Mouse (Mus musculus) WW6 (cell line): ENCODE measurements around the gene Rabggtb.

Source experiments
- DNase-seq: peaks from one replicate; pipeline ENCODE4 v3.0.0-alpha.2; 2013; ENCODE audit warnings: low read depth, low spot score

The Rabggtb gene

GRCm38 (mm10) chr3:153912546-153913509 lies at the start of gene Rabggtb:
TSS of gene Rabggtb (minus strand) at chr3:153913009.
- no peak for DNase-seq

GRCm38 (mm10) chr3:153961632-153962389 lies 49.0 kb upstream of the Rabggtb start:
- no peak for DNase-seq

- no peak for DNase-seq
Observed at GRCm38 (mm10) chr3:153960884-153961283, 48.1 kb upstream of the Rabggtb start.

GRCm38 (mm10) chr3:153959731-153960207 lies 47.0 kb upstream of the Rabggtb start:
- DNase-seq: no peak

GRCm38 (mm10) chr3:153959035-153959730 lies 46.4 kb upstream of the Rabggtb start:
- no peak for DNase-seq

- no peak for DNase-seq
Observed at GRCm38 (mm10) chr3:153957916-153958315, 45.1 kb upstream of the Rabggtb start.

- DNase-seq: no peak
Observed at GRCm38 (mm10) chr3:153948176-153948575, 35.4 kb upstream of the Rabggtb start.

GRCm38 (mm10) chr3:153947271-153947670 lies 34.5 kb upstream of the Rabggtb start:
- no peak for DNase-seq

GRCm38 (mm10) chr3:153944335-153944990 lies 31.7 kb upstream of the Rabggtb start, which contains the start of gene Acadm:
TSS of gene Acadm (minus strand) at chr3:153944632.
- peak; percentile 97 for DNase-seq

GRCm38 (mm10) chr3:153943901-153944334 lies 31.1 kb upstream of the Rabggtb start:
- DNase-seq: no peak

GRCm38 (mm10) chr3:153943003-153943640 lies 30.3 kb upstream of the Rabggtb start:
- no peak for DNase-seq

GRCm38 (mm10) chr3:153941613-153942012 lies 28.8 kb upstream of the Rabggtb start:
- no peak for DNase-seq

- DNase-seq: no peak
Observed at GRCm38 (mm10) chr3:153940486-153940885, 27.7 kb upstream of the Rabggtb start.

GRCm38 (mm10) chr3:153940021-153940420 lies 27.2 kb upstream of the Rabggtb start:
- DNase-seq: no peak

GRCm38 (mm10) chr3:153937116-153937810 lies 24.5 kb upstream of the Rabggtb start:
- no peak for DNase-seq

- no peak for DNase-seq
Observed at GRCm38 (mm10) chr3:153935878-153936277, 23.1 kb upstream of the Rabggtb start.

GRCm38 (mm10) chr3:153932461-153932860 lies 19.7 kb upstream of the Rabggtb start:
- no peak for DNase-seq

GRCm38 (mm10) chr3:153929526-153929925 lies 16.7 kb upstream of the Rabggtb start:
- DNase-seq: no peak

GRCm38 (mm10) chr3:153926333-153926732 lies 13.5 kb upstream of the Rabggtb start:
- no peak for DNase-seq
